In the genomic region with DNA sequence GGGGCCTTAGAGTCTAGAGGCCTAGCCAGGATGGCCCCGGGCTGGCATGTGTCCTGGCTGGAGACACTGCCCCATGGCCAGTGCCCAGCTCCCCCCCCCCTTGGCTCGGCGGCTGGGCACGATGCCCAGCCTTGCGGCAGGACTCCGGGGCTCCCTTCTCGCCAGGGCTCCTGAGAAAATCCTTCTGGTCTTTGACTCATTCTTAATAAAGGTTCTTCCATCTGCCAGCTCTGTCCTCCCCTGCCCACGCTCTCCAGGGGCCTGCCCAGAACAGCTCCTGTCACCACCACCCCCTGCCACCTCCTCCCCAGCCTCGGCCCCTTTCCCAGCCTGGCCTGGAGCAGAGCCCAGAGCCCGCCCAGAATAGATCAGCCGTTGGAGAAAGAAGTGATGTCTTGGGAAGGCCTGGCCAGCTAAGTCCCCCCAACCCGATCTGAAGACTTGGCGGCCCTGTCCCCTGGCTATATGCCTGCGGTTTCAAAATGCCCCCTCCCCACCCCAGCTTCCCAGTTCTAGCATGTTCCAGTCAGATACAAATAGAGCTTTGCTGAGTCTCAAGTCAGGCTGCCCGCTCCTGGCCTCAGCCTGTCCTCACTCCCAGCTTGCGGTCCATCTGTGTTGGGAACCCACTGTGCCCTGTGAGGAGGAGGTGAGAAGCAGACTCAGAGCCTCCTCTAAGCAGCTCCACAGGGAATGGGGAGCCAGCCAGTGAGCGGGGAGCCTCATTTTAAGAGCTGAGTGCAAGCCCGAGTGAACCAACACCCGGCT, we compare ENCODE assay signal across 8 mouse cellular contexts.
A peak's percentile ranks its signal among the peaks of the same experiment; 100 is the strongest.
DNase-seq lines count a peak whose midpoint lies in the region; ATAC-seq and TF ChIP-seq lines count a peak whose summit lies in the region.

No protein-coding gene starts in this region.

- TF ChIP-seq CTCF in liver, adult 2 months (IDR thresholded peaks at IDR 0.05; ENCODE audit: low read depth, low read length), result no peak
- no peak for TF ChIP-seq CTCF in kidney, postnatal 0 days (IDR thresholded peaks at IDR 0.05; ENCODE audit: low read depth)

- H3K27me3 ChIP-seq in liver, adult 2 months (ENCODE audit: control insufficient read depth, insufficient read depth, low read length), result no peaks in the 10 kb centered on the region
- 0 out of 2 replicates have a peak, but pooled peaks cover 10% of the 10 kb centered on the region for H3K27me3 ChIP-seq in heart, embryonic 13.5 days (replicated peaks)
- H3K27me3 ChIP-seq in kidney, postnatal 0 days (ENCODE audit: insufficient read depth, low read length), result no peaks in the 10 kb centered on the region
- no peaks in the 10 kb centered on the region for H3K27me3 ChIP-seq in limb, embryonic 15.5 days

- DNase-seq in liver, adult 2 months (ENCODE audit: extremely low read depth, low read depth, low spot score), result no peak
- DNase-seq in liver, result no peak
- DNase-seq in fibroblast of lung, adult 2 months (ENCODE audit: low read depth), result peak; percentile 96
- peak; percentile 48 for DNase-seq in kidney, postnatal 0 days (ENCODE audit: low spot score)
- peak; percentile 59 for DNase-seq in ovary, postnatal 10 days (ENCODE audit: low spot score)
- DNase-seq in thymus, postnatal 36 days, result no peak

- 52% methylated on average over 19 of the region's 19 CpGs for WGBS in liver, adult 2 months
- 30% methylated on average over 19 of the region's 19 CpGs for WGBS in heart, embryonic 13.5 days
- 47% methylated on average over 19 of the region's 19 CpGs for WGBS in kidney, postnatal 0 days
- WGBS in limb, embryonic 15.5 days, result 39% methylated on average over 19 of the region's 19 CpGs

- peak; percentile 80 for ATAC-seq in heart, embryonic 13.5 days (ENCODE audit: extremely low read depth, insufficient number of reproducible peaks, low FRiP score, low TSS enrichment)
- ATAC-seq in kidney, postnatal 0 days (replicated peaks; ENCODE audit: low FRiP score, low read depth), result no peak
- peak; percentile 81 for ATAC-seq in limb, embryonic 15.5 days (ENCODE audit: insufficient number of reproducible peaks, low FRiP score, low TSS enrichment, low read depth)

- peak overlapping the region; percentile 44 for H3K4me2 ChIP-seq in heart, embryonic 13.5 days
- no peak overlapping the region for H3K4me2 ChIP-seq in kidney, postnatal 0 days (ENCODE audit: low read length)
- H3K4me2 ChIP-seq in limb, embryonic 15.5 days, result no peak overlapping the region

- peaks cover 6% of the 10 kb centered on the region; the same call in 1 of the 2 replicates for H3K4me1 ChIP-seq in liver, adult 2 months (ENCODE audit: control insufficient read depth, insufficient read depth, low read length)
- peaks cover 64% of the 10 kb centered on the region for H3K4me1 ChIP-seq in heart, embryonic 13.5 days
- peaks cover 21% of the 10 kb centered on the region; the same call in 1 of the 2 replicates for H3K4me1 ChIP-seq in kidney, postnatal 0 days (replicated peaks; ENCODE audit: insufficient read depth, low read length)
- peaks cover 64% of the 10 kb centered on the region for H3K4me1 ChIP-seq in limb, embryonic 15.5 days

- H3K36me3 ChIP-seq in liver, adult 2 months (ENCODE audit: control insufficient read depth, insufficient read depth, low read length), result no peaks in the 10 kb centered on the region
- no peaks in the 10 kb centered on the region for H3K36me3 ChIP-seq in heart, embryonic 13.5 days
- H3K36me3 ChIP-seq in kidney, postnatal 0 days (ENCODE audit: insufficient read depth, low read length), result no peaks in the 10 kb centered on the region
- H3K36me3 ChIP-seq in limb, embryonic 15.5 days, result no peaks in the 10 kb centered on the region

- H3K9ac ChIP-seq in liver, adult 2 months (ENCODE audit: low read depth, low read length), result 0 out of 2 replicates have a peak overlapping the region, but pooled peaks have one; percentile 23
- H3K9ac ChIP-seq in heart, embryonic 13.5 days, result peak overlapping the region; percentile 73
- H3K9ac ChIP-seq in kidney, postnatal 0 days (ENCODE audit: low read depth, low read length), result 0 out of 2 replicates have a peak overlapping the region, but pooled peaks have one; percentile 23
- H3K9ac ChIP-seq in limb, embryonic 15.5 days, result no peak overlapping the region

- H3K27ac ChIP-seq in liver, adult 2 months (replicated peaks; ENCODE audit: insufficient read depth, low read depth, low read length), result no peak overlapping the region
- H3K27ac ChIP-seq in heart, embryonic 13.5 days (replicated peaks), result peak overlapping the region; percentile 98
- no peak overlapping the region for H3K27ac ChIP-seq in kidney, postnatal 0 days
- H3K27ac ChIP-seq in limb, embryonic 15.5 days, result peak overlapping the region; percentile 84

- TF ChIP-seq POLR2A in liver, adult 2 months (IDR thresholded peaks at IDR 0.05; ENCODE audit: extremely low read depth, insufficient read depth, low read length), result no peak

- H3K4me3 ChIP-seq in liver, adult 2 months (ENCODE audit: insufficient read depth, low read depth, low read length), result peak overlapping the region; percentile 11; the same call in 1 of the 2 replicates
- no peak overlapping the region for H3K4me3 ChIP-seq in heart, embryonic 13.5 days
- H3K4me3 ChIP-seq in kidney, postnatal 0 days (replicated peaks; ENCODE audit: low read depth, low read length), result no peak overlapping the region
- no peak overlapping the region for H3K4me3 ChIP-seq in limb, embryonic 15.5 days

- no peaks in the 10 kb centered on the region for H3K79me2 ChIP-seq in liver, adult 2 months (ENCODE audit: control insufficient read depth, insufficient read depth, low read length)

- no peaks in the 10 kb centered on the region for H3K9me3 ChIP-seq in heart, embryonic 13.5 days
- no peaks in the 10 kb centered on the region for H3K9me3 ChIP-seq in kidney, postnatal 0 days (replicated peaks; ENCODE audit: low read length)
- no peaks in the 10 kb centered on the region for H3K9me3 ChIP-seq in limb, embryonic 15.5 days

Comparison
In these comparisons a context has a peak if more than half of its experiments do, and no peak if none do; other contexts are left out.
1. DNase-seq: peak in fibroblast of lung, adult 2 months (single experiment), kidney, postnatal 0 days (single experiment) and ovary, postnatal 10 days (single experiment); none in liver, adult 2 months (single experiment), liver (single experiment) and thymus, postnatal 36 days (0 of 2).
2. H3K27ac ChIP-seq: peak in heart, embryonic 13.5 days (single experiment) and limb, embryonic 15.5 days (single experiment); none in liver, adult 2 months (single experiment) and kidney, postnatal 0 days (single experiment).